Mouse (Mus musculus) forebrain, embryonic 14.5 days (tissue): ENCODE results near the gene Themis3. TPM values are rescaled to one million over a fixed set of nuclear protein-coding genes. Genes with fewer than 3 reads are reported as not detected.

Experiments
- ATAC-seq: fragments of 200-750 bp; cut with Nextera tagmentation; 2 replicates; pipeline ENCODE4 v1.8.0; 2017; ENCODE audit warnings: mild to moderate bottlenecking, moderate library complexity
- DNase-seq: peaks from one replicate; pipeline ENCODE4 v3.0.0-alpha.2; 2015; ENCODE audit warnings: low spot score
- H3K27ac ChIP-seq: fragments of 300-500 bp; sonication (generic); 2 replicates; pipeline ENCODE4 v1.5.1; 2014; ENCODE audit warnings: low read depth, mild to moderate bottlenecking, control low read depth, low read length, moderate library complexity
- H3K27me3 ChIP-seq: fragments of 300-500 bp; sonication (generic); replicated peaks from 2 replicates; pipeline ENCODE4 v1.6.1; 2014; ENCODE audit warnings: low read length, control low read depth, mixed read lengths; ENCODE audit not compliant: control insufficient read depth, insufficient read depth
- H3K36me3 ChIP-seq: fragments of 300-500 bp; sonication (generic); 2 replicates; pipeline ENCODE4 v1.6.1; 2014; ENCODE audit warnings: low read length, control low read depth; ENCODE audit not compliant: control insufficient read depth, insufficient read depth
- H3K4me1 ChIP-seq: fragments of 300-500 bp; sonication (generic); 2 replicates; pipeline ENCODE4 v1.6.1; 2014; ENCODE audit warnings: antibody characterized with exemption, low read length, control low read depth; ENCODE audit not compliant: control insufficient read depth, insufficient read depth
- H3K4me2 ChIP-seq: fragments of 300-500 bp; sonication (generic); 2 replicates; pipeline ENCODE4 v1.6.1; 2014; ENCODE audit warnings: mild to moderate bottlenecking, control low read depth, low read length
- H3K4me3 ChIP-seq: fragments of 300-500 bp; sonication (generic); 2 replicates; pipeline ENCODE4 v1.5.1; 2014; ENCODE audit warnings: low read depth, low read length, control low read depth
- H3K9ac ChIP-seq: fragments of 300-500 bp; sonication (generic); 2 replicates; pipeline ENCODE4 v1.6.1; 2014; ENCODE audit warnings: mild to moderate bottlenecking, low read length, control low read depth, moderate library complexity
- H3K9me3 ChIP-seq: fragments of 300-500 bp; sonication (generic); replicated peaks from 2 replicates; pipeline ENCODE4 v1.6.1; 2016; ENCODE audit warnings: low read length, control low read depth, mixed read lengths; ENCODE audit not compliant: control insufficient read depth
- whole genome bisulfite sequencing: fragments of 180-500 bp; shearing (Covaris S2); extraction: QIAGEN DNeasy Blood & Tissue Kit; methylation state at CpG from one replicate; pipeline ENCODE4 v1.1.7; 2014; 5-methylcytosine and 5-hydroxymethylcytosine counted together
- polyA plus RNA-seq: library from polyadenylated mRNA; unstranded; fragments of >200 nt; fragmentation: Nextera tagmentation; extraction: Ambion mirVana; gene quantifications from 2 replicates; pipeline ENCODE4 v1.2.1, GENCODE M21; 2014

The Themis3 gene
- polyA plus RNA-seq, 1 experiment from 2014 or later = not detected

DNA sequence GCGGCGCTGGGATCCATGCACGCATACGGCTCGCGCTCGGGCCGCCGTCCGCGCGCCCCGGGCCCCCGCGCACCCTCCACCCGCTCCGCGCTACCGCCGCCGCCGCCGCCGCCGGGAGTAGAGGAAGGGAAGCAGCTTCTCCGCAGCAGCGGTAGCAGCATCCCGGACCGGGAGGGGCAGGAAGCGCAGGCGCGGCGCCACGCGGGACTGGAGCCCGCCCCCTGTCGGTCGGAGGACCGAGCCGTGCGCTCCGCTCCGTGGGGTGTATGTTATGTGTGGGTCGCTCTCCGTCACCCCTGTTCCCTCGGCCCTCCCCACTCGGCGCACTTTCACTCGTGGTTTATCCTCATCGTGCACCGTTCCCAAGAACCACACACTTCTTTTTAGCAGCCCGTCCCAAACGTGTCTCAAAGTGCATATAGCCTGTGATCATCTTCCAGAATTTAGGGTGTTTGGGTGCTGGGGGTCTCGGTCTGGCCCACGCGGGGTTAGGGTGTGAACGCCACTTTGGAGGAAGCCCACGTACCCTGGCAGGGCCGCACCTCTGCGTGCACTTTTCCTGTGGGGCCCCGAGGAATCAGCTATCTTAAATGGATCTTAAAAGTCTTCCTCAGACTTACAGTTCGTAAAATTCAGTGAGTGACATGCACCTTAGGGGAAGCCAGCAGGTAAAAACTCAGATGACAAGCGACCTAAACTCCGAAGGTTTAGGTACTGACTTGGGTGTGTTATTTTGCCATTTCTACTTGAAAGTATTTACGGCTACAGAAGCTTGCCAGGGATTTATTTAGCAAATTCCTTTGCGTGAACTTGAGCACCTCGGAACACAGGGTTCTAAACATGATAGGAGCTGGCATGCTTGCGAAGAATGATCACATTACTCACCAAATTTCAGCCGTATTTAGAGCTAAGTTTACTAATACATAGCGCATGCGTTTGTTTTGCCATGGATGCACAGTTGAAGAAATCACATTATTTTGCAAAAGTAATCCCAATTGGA lies 74.6 kb downstream of the Themis3 start, which contains the start of gene Rab12:
Rab12 (minus strand) TSS at position 176 of the 1,000 bp plus-strand sequence.
- Histone ChIP-seq H3K4me1 (peaks cover 14% of the 10 kb centered on the region), H3K4me3 (peak within 1 kb of the TSS; percentile 97), H3K4me2 (peak within 1 kb of the TSS; percentile 75), H3K36me3 (no peaks in the 10 kb centered on the region), H3K27ac (peak within 1 kb of the TSS; percentile 59), H3K27me3 (no peaks in the 10 kb centered on the region), H3K9ac (peak within 1 kb of the TSS; percentile 99), H3K9me3 (no peaks in the 10 kb centered on the region)
- 10% methylated on average over 63 of the region's 71 CpGs for WGBS
- ATAC-seq (peak; percentile 98), DNase-seq (peak; percentile 90)

DNA sequence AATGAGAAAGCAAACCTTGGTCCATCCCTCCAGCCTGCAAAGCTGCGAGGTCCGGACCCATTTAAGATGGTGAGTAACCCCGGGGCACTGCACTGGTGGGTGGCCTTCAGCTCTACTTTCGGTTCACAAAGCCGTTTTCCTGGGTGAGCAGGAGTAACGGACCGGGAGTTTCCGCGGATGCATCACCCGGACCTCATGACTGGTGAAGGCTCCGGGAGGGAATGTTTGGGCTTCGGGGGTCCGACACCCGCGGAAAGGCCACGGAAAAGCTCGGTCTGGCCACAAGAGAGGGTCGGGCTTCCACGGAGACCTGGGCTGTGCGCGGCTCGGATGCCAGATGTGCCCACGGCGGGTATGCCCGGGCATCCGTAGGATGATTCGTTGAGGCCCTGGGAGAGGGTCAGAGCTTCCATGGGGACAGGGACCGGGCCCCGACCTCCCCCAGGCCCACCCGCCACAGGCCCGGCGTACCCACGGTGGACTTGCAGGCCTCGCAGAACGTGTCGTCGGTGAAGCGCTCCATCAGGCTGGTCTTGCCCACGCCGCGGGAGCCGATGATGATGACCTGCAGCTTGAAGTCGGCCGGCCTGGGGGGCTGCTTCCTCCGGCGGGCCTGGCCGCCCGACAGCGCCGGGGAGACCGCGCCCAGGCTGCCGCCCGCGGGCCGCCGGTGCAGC lies 75.4 kb downstream of the Themis3 start:
- ATAC-seq = peak; percentile 77
- Histone ChIP-seq H3K9me3 (no peaks in the 10 kb centered on the region), H3K27ac (peak overlapping the region; percentile 59), H3K4me1 (peaks cover 14% of the 10 kb centered on the region), H3K9ac (peak overlapping the region; percentile 99), H3K36me3 (no peaks in the 10 kb centered on the region), H3K27me3 (no peaks in the 10 kb centered on the region), H3K4me3 (peak overlapping the region; percentile 97), H3K4me2 (peak overlapping the region; percentile 75)
- WGBS = under 1% methylated on average over 47 of the region's 57 CpGs
- DNase-seq = peak; percentile 21

DNA sequence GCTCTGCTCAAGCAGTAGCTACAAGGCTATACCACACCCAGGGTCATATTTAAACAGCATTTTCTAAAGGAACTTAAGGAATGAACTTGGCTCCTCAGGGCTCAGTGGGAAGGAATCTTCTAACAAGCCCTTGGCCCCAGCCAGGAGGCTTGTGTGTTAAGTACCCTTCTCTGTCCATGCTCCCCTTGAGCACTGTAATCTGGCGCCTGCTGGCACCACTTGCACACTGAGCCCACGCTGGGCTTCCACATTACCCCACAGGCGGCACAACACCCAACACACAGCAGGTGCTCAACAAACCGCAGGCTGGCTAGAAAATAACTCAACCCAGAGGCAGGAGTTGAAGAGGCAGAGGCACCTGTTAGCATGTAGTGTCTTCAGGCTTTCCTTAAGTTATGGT lies 77.5 kb downstream of the Themis3 start:
- H3K4me3 ChIP-seq = no peak overlapping the region
- no peak for DNase-seq
- H3K27ac ChIP-seq = no peak overlapping the region
- no peak overlapping the region for H3K4me2 ChIP-seq
- H3K9me3 ChIP-seq = no peaks in the 10 kb centered on the region
- WGBS = 80% methylated on average over 4 of the region's 4 CpGs
- no peak for ATAC-seq
- H3K36me3 ChIP-seq = peaks cover 4% of the 10 kb centered on the region; the same call in 1 of the 2 replicates
- peaks cover 14% of the 10 kb centered on the region for H3K4me1 ChIP-seq
- no peak overlapping the region for H3K9ac ChIP-seq
- H3K27me3 ChIP-seq = no peaks in the 10 kb centered on the region

DNA sequence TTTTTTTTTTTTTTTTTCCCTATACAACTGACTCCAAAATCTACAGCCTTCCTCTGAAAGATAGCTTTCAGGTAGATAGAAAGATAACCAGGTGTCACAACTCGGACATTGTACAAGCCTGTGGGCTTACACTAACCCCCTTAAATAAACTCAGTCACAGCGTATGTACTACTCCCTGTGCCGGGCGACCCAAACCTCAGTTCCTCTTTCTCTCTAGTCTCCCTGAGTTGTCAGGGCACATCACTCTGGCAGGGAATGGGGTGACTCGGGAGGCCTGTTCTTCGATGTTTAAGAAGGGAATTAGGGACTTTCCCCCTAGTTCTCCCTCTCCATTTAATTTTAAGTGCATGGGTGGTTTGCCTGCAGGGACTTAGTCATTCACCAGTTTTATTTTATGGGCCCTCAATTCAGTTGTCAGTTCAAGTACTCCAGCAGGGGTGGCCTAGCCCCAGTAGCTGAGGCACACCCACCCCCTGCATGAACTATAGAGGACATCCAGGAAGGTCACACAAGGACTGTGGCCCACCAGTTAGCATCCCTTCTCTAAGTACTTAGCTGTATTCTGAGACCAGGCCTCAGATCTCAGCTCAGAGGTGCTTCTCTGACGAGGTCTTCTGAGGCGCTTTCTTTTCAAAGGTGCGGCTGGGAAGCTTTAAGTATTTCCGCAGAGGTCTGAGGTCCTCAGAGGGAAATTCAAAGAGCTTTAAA lies 80.0 kb downstream of the Themis3 start:
- no peak overlapping the region for H3K4me2 ChIP-seq
- no peak overlapping the region for H3K4me3 ChIP-seq
- no peak overlapping the region for H3K9ac ChIP-seq
- WGBS = 89% methylated on average over 10 of the region's 10 CpGs
- H3K36me3 ChIP-seq = peaks cover 4% of the 10 kb centered on the region; the same call in 1 of the 2 replicates
- H3K27me3 ChIP-seq = no peaks in the 10 kb centered on the region
- H3K4me1 ChIP-seq = peaks cover 8% of the 10 kb centered on the region
- H3K27ac ChIP-seq = no peak overlapping the region
- ATAC-seq (no peak), DNase-seq (no peak)
- H3K9me3 ChIP-seq = no peaks in the 10 kb centered on the region

DNA sequence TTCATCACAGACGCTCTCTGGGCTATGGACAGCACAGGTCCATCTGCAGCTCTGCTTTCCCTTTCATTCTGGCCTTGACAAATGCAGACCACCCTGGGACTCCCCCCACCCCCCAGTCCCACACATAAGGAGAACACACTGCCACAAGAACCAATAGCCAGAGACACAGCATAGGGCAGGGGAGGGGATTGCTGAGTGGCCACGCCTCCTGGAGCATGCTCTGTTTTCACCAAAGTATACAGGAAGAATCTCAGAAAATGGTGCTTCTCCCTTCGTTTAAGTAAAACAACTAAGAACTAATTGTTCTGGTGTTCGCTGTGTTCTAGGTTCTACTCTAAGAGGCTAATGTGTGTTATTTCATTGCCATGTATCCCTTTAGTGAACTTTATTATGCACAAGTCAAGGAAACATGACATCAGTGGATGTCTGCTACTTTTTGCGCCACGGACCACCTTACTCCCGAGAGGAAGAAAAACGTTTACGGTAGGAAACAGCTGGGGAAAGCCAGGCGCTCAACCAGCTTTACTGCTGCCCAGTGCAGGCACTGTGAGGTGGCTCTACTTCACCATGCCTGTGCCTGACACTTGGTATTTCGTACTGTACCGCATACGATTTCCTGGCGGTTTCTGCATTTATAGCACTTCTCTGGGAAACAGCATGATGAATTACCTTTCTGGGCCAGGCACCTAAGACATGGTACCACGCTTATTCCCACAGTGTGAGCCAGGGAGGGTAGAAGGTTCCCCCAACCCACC lies 82.0 kb downstream of the Themis3 start:
- Histone ChIP-seq H3K27me3 (no peaks in the 10 kb centered on the region), H3K4me2 (no peak overlapping the region), H3K4me3 (no peak overlapping the region), H3K9me3 (no peaks in the 10 kb centered on the region), H3K4me1 (no peaks in the 10 kb centered on the region), H3K36me3 (peaks cover 8% of the 10 kb centered on the region; the same call in 1 of the 2 replicates), H3K27ac (no peak overlapping the region), H3K9ac (no peak overlapping the region)
- ATAC-seq (no peak), DNase-seq (no peak)
- 87% methylated on average over 15 of the region's 15 CpGs for WGBS

DNA sequence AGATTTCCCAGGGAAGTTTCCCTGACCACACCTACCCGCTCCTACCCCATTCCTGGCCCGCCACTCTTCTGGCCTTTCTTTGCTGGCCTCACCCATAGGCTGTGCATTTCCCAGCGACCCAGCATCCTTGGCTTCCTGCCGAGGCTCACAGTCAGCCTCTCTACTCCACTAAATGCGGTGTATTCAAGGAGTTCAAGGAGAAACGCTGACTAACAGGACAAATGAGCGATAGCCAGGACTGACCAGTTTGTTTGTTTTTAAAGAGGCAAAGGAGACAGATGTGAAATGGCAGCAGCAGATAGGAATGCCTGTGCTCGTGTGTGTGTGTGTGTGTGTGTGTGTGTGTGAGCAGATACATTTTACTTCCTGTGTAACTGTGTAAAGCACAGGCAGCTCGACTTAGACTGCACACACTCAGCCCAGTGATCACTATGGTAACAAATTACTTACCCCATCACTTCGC lies 84.2 kb downstream of the Themis3 start:
- Histone ChIP-seq H3K9me3 (no peaks in the 10 kb centered on the region), H3K4me1 (no peaks in the 10 kb centered on the region), H3K36me3 (peaks cover 15% of the 10 kb centered on the region), H3K27ac (no peak overlapping the region), H3K4me2 (no peak overlapping the region), H3K9ac (no peak overlapping the region), H3K27me3 (no peaks in the 10 kb centered on the region), H3K4me3 (no peak overlapping the region)
- DNase-seq = no peak
- 57% methylated on average over 10 of the region's 10 CpGs for WGBS
- 0 out of 2 replicates have a peak, but pooled peaks have one; percentile 22 for ATAC-seq

DNA sequence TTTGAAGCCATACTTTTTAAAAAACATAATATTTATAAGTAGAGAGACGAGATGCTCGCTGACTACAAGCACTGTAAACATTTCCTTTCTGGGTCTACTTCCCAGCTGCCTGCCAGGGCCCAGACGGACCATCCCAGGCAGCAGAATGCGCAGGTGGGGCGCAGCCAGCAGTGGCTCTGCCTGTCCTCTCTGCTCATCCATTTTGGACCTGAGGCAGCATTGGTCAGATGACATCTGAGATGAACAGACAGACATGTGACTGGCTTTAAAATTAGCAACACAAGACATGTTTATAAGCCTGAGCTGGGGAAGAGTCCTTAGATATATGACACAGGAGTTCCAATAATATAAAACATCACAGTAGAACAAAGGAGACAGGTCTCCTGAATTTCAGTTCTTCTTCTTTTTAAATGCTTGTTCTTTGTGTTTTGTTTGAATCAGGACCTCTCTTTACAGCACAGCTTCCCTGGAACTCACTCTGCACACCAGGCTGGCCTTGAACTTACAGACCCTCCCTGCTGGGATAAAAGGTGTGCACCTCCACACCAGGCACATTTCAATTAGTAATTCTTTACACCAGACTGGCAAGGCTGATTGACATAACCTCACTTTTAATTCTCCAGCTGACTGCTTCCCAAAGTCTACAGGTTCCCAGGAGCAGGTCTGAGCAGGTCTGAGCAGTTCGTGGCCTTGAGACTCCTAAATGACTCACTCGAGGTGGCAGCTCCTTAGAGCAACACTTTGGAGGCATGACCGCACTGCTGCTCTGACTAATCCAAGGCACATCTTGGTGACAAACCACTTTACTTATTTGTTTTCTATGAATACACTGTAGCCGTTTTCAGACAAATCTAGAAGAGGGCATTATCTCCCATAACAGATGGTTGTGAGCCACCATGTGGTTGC lies 87.1 kb downstream of the Themis3 start:
- no peak overlapping the region for H3K27ac ChIP-seq
- H3K27me3 ChIP-seq = no peaks in the 10 kb centered on the region
- H3K4me3 ChIP-seq = no peak overlapping the region
- no peaks in the 10 kb centered on the region for H3K9me3 ChIP-seq
- ATAC-seq = no peak
- peaks cover 30% of the 10 kb centered on the region for H3K36me3 ChIP-seq
- no peak overlapping the region for H3K4me2 ChIP-seq
- no peaks in the 10 kb centered on the region for H3K4me1 ChIP-seq
- 91% methylated on average over 9 of the region's 9 CpGs for WGBS
- no peak for DNase-seq
- H3K9ac ChIP-seq = no peak overlapping the region
